Mouse (Mus musculus) c-Kit-positive CD71-negative TER-119-negative erythroid progenitor cells, embryonic 14.5 days (primary cell): ENCODE measurements around the gene Fuca2.
"Not testable (repeated sequence)": the region's sequence is repeated elsewhere in the genome, so short reads cannot be mapped to it uniquely, and the experiment has no call there.

ENCODE experiments used
- DNase-seq: peaks from one replicate; pipeline ENCODE4 v3.0.0-alpha.2; 2013; ENCODE audit warnings: low read depth

The Fuca2 gene

GRCm38 (mm10) chr10:13499331-13499730 is at the start of gene Fuca2:
Gene Fuca2 (plus strand): TSS chr10:13499540.
- no peak for DNase-seq

DNA sequence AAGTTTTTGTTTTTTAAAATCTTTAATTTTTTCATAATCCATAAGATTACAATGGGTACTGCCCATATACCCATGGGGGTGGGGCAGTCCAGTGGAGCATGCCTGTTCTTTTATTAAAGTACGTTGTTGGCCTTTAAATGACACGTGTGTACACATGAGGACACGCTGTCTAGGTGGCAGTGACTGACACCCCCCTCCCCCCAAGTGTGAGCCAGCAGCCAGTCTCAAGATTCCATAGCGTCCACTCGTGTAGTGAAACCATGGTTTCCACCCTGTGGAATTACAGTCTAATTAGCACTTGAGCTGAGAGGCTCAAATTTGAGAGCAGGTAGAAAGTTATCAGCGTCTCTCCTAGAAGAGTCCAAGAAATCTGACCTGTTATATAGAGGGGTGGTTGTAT is 47.7 kb upstream of the Fuca2 start:
- DNase-seq, result no peak

- DNase-seq, result no peak
Measured at GRCm38 (mm10) chr10:13453200-13453990, 45.9 kb upstream of the Fuca2 start.

GRCm38 (mm10) chr10:13464295-13464694 is 35.0 kb upstream of the Fuca2 start:
- not testable (repeated sequence) for DNase-seq

- DNase-seq, result no peak
Measured at GRCm38 (mm10) chr10:13466925-13467324, 32.4 kb upstream of the Fuca2 start.

DNA sequence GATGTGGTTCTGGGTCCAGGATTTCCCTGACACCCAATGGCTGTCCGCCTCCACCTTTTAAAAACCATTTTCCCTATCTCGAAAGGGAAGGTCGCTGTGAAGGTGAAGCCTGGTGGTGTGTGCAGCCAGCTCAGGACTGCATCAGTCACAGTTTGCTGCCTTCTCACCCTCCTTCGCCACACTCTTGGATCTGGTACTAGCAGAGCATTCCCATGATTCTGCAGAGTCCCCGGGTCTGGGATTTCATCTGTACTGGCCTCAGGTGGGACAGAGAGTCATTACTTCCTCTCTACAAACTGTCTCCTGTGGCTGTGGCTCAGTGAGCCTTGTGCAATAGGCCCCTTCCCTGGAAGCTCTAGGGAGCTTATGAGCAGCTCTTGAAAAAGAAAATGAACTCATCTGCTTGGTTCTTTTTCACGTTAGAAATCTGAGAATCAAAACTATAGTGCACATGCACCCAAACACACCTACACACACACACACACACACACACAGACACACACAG is 31.3 kb upstream of the Fuca2 start:
- not testable (repeated sequence) for DNase-seq

DNA sequence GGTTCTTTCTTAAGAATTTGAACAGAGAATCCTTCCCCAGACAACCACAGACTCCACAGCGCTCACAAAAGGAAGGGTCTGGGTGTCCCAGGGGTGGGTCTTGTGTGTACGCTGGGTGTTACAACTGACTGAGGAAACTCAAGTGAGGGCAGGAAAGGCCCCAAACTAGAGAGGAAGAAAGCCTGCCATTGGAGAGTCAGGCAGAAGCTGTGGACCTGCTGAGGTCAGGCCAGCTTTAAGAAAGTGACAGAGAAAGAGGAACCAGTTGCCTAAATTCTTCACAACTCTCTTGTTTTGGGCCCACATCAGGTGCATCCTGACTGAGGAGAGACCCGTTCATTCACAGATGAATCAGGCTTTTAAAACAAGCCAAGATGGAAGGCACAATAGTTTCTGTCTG is 29.1 kb upstream of the Fuca2 start:
- peak; percentile 37 for DNase-seq

DNA sequence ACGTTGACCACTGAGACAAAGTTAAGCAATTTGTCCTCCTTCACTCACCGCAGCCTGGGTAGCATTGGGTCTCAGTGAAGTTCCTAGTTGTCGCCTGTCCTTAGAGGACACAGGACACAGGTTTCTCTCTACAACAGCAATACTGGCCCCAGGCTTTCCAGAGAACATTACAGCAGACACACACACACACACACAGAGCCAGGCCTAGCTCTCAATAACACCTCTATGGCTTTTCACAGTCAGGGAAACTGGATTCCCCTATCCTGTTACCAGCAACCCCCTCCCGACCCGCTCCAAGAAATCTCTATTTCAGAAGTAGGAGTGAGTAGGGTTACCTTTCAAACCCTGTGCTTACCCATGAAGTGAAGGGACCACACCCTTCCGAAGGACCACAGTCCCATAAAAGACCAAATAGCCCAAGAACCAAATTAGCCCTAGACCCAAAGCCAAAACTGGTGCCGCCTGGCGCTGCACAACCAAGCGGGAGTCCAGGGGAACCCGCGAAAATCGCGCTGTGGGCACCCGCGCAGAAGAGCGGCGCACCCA is 26.0 kb upstream of the Fuca2 start:
- DNase-seq, result no peak

- DNase-seq, result no peak
Measured at GRCm38 (mm10) chr10:13473833-13474567, 25.3 kb upstream of the Fuca2 start, which contains the start of gene Phactr2. Gene Phactr2 (minus strand): TSS chr10:13474412.

GRCm38 (mm10) chr10:13474568-13474955 is 24.8 kb upstream of the Fuca2 start:
- DNase-seq, result no peak

DNA sequence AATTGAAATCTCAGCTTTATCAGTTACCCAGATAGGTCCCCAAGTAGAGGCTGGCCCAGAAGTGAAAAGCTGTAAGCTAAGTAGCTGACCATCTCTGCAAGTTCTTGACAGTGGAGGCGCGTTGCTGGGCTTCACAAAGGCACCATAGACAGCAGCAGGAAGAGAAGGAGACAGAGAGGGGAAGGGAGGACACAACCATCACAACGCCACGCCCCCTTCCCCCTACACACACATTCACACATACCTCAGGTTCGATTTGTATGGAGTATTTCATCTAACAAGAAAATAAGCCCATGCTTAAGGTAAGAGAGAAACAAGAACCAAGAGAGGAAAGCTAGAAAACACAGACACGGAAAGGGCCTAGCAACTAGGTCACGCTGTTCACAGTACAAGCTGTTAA is 24.2 kb upstream of the Fuca2 start:
- DNase-seq, result no peak

- no peak for DNase-seq
Measured at GRCm38 (mm10) chr10:13479341-13479740, 20.0 kb upstream of the Fuca2 start.

DNA sequence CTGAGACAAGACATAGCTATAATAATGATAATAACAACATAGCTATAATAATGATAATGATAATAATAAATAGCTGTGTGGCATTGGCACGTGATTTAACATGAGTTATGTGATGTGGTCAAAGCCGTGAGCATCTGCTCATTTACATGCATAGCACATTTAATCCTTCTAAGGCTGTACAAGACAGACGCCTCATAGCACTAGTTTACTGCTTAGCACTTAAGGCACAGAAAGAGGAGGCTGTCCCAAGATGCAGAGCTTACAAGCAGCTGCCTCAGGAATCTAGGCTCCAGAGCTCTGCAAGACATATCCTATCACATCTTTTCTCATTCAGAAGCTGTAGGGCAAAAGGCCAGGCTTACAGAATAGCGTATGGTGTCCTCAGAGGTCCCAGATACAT is 13.4 kb upstream of the Fuca2 start:
- no peak for DNase-seq

DNA sequence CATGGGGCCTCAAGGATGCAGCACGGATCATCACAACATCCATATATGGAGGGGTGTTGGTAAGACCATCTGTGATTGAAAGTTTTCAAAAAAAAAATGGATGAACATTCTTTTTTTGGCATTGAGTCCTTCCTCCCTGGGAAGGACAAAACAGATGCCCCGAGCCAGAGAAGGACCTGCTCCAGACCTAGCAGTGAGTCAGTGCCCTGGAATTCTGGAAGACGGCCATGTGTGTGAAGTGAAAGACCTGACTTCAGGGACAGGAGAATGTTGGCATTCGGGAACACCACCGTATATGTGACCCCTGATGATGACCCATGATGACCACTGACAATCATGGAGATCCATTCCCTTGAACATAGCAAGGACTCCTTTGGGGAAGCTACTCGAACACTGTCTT is 9.7 kb upstream of the Fuca2 start:
- no peak for DNase-seq

GRCm38 (mm10) chr10:13493978-13494686 is 5.2 kb upstream of the Fuca2 start:
- no peak for DNase-seq

GRCm38 (mm10) chr10:13496315-13496714 is 3.0 kb upstream of the Fuca2 start:
- no peak for DNase-seq

DNA sequence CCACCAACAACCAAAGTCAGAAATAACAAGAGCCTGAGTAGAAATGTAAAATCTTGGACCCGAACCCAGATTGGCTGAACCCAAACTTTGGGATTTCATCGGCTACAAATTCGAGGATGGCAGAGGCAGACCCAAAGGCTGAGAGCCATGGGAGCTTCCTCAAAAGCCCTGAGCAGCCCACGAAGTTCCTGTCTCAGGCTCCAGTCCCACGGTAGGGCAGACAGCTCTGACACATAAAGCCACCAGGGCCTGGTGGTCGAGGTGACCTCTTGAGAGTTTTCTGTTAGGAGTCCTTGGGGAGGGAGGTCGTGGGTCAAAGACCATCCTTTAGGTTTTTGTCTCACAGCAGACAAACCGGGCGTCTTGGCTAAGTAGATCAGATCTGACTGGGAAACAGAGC is 1.1 kb downstream of the Fuca2 start:
- DNase-seq, result no peak

GRCm38 (mm10) chr10:13500938-13501496 is 1.7 kb downstream of the Fuca2 start:
- DNase-seq, result peak; percentile 81

DNA sequence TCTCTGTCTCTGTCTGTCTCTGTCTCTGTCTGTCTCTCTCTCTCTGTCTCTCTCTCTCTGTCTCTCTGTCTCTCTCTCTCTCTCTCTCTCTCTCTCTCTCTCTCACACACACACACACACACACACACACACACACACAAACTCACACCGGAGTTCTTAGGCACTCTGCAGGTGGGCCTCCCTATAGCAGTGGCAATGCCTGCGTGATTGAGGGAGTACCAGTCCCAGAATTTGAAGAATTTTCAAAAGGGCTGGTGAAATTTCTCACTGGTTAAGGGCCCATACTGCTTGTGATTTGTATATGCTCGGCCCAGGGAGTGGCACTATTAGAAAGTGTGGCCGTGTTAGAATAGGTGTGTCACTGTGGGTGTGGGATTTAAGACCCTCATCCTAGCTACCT is 2.2 kb downstream of the Fuca2 start:
- DNase-seq, result not testable (repeated sequence)

DNA sequence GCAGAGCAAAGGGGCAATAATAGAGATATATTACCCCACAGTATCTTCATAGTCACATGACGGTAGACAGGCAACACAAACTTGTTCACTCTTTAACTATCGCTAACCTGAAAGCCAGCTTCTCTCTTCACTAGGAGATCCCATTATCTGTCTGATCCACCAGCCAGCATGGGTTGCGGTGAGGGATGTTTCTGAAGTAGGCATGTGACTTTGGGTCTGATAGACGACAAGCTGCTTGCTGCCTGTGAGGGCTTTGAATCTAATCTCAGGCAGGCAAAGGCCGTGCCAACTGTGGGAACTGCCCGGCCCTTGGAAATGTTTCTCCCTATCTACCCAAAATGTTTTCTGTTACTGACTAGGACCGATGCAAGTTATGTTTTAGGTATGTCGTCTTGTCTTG is 3.0 kb downstream of the Fuca2 start:
- DNase-seq, result no peak

- no peak for DNase-seq
Measured at GRCm38 (mm10) chr10:13521857-13522256, 22.5 kb downstream of the Fuca2 start.

DNA sequence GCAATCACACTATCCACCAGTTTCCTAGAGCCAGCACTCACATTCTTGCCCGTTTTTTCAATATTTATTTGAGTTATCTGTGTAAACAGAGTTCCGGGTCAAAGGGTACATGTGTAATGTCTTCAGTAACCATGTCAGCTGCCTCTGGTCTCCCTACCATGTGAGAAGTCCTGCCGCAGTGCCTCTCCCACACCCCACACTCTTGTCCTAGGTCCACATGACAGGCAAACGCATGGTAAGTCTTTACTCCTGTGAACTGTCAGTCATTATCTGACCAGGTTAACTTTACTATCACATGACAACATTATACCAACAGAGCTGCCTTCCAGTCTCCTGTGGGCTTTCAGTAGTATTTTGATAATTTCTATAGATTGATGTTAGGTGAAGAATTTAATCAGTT is 28.8 kb downstream of the Fuca2 start:
- DNase-seq, result no peak
